Mouse (Mus musculus) neural tube, embryonic 10.5 days (tissue): Measurements from ENCODE around the gene Crxos.
A peak's percentile ranks its signal among the peaks of the same experiment; 100 is the strongest.

Source experiments
- DNase-seq: peaks from one replicate; pipeline ENCODE4 v3.0.0-alpha.2; 2017; ENCODE audit warnings: low spot score; ENCODE audit errors: extremely low spot score

Crxos gene

GRCm38 (mm10) chr7:15920645-15921190 lies 38.3 kb downstream of the Crxos start:
- no peak for DNase-seq

GRCm38 (mm10) chr7:15921796-15922195 lies 39.4 kb downstream of the Crxos start:
- no peak for DNase-seq

- peak; percentile 95 for DNase-seq
These were observed 39.9 kb downstream of the Crxos start, which contains the start of gene Selenow for GRCm38 (mm10) chr7:15922220-15922773. Selenow (minus strand) TSS chr7:15922402.

GRCm38 (mm10) chr7:15929910-15930309 lies 47.5 kb downstream of the Crxos start:
- peak; percentile 32 for DNase-seq

- no peak for DNase-seq
These were observed 48.1 kb downstream of the Crxos start for GRCm38 (mm10) chr7:15930543-15930942.

- DNase-seq: no peak
These were observed 49.2 kb downstream of the Crxos start for GRCm38 (mm10) chr7:15931635-15932034.

- no peak for DNase-seq
These were observed 51.3 kb downstream of the Crxos start for GRCm38 (mm10) chr7:15933437-15934359.

- DNase-seq: no peak
These were observed 55.1 kb downstream of the Crxos start for GRCm38 (mm10) chr7:15937491-15937890.

GRCm38 (mm10) chr7:15938621-15939020 lies 56.2 kb downstream of the Crxos start:
- DNase-seq: no peak

GRCm38 (mm10) chr7:15944311-15944710 lies 61.9 kb downstream of the Crxos start:
- no peak for DNase-seq

- DNase-seq: no peak
These were observed 62.8 kb downstream of the Crxos start for GRCm38 (mm10) chr7:15945211-15945610.

- DNase-seq: peak; percentile 96
These were observed 63.5 kb downstream of the Crxos start, which contains the start of gene Nop53 for GRCm38 (mm10) chr7:15945721-15946536. Nop53 (minus strand) TSS chr7:15946074.

- DNase-seq: no peak
These were observed 65.3 kb downstream of the Crxos start for GRCm38 (mm10) chr7:15947653-15948260.

GRCm38 (mm10) chr7:15948381-15948941 lies 66.0 kb downstream of the Crxos start:
- DNase-seq: peak; percentile 81

- no peak for DNase-seq
These were observed 66.9 kb downstream of the Crxos start for GRCm38 (mm10) chr7:15949216-15949790.

GRCm38 (mm10) chr7:15950008-15950407 lies 67.6 kb downstream of the Crxos start:
- DNase-seq: no peak

GRCm38 (mm10) chr7:15952416-15952815 lies 70.0 kb downstream of the Crxos start:
- no peak for DNase-seq
